Mouse (Mus musculus): Measurements from ENCODE around the gene Nmnat3. TPM values are rescaled to one million over a fixed set of nuclear protein-coding genes. Genes with fewer than 3 reads are reported as not detected.

The Nmnat3 gene
- polyA plus RNA-seq, 2 experiments = 19.1 to 26.8 TPM

DNA sequence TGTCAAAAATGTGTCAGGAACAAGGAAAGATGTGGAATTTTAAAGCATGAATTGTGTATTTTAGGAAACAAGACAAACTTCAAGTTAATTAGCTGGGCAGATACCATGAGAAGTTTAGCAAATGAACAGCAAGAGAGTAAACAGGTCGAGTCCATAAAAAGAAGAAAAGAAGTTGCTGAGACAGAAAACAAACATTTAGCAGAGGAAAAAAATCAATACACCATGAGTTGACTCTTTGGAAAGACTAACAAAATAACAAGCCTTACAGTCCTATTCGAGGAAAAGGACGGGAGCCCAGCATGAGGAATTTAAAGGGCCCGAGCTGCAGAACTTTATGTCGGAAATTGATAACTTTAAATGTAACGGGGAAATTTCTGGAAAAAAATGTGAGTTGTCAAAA lies 110.0 kb downstream of the Nmnat3 start:
- no peaks in the 10 kb centered on the region for H3K9me3 ChIP-seq (ENCODE audit: control insufficient read depth, low read length)
- no peaks in the 10 kb centered on the region for H3K27me3 ChIP-seq (ENCODE audit: control insufficient read depth, insufficient read depth, low read length)
- no peak overlapping the region for H3K4me3 ChIP-seq (ENCODE audit: insufficient read depth in 1 of 2, low read depth in 2 of 2, low read length in 2 of 2)
- no peak overlapping the region for H3K4me2 ChIP-seq (ENCODE audit: low read depth)
- no peak overlapping the region for H3K9ac ChIP-seq (replicated peaks)
- no peak for DNase-seq (ENCODE audit: low read depth in 3 of 3, low spot score in 3 of 3)
- H3K4me1 ChIP-seq (replicated peaks; ENCODE audit: control insufficient read depth in 2 of 2, insufficient read depth in 2 of 2, low read length in 1 of 2) = peaks cover 0 to 4% of the 10 kb centered on the region in 2 experiments; a peak in 1 of 4 replicates
- 73% methylated on average over 6 of the region's 6 CpGs for WGBS (ENCODE audit: insufficient replicate concordance)
- no peak for ATAC-seq (ENCODE audit: insufficient read depth)
- TF ChIP-seq CTCF (IDR thresholded peaks at IDR 0.05; ENCODE audit: low read depth) (no peak), EP300 (IDR thresholded peaks at IDR 0.05; ENCODE audit: low read depth) (no peak)
- no peak overlapping the region for H3K27ac ChIP-seq
- H3K36me3 ChIP-seq (replicated peaks; ENCODE audit: control insufficient read depth, insufficient read depth, low read depth) = no peaks in the 10 kb centered on the region; the same call in 1 of the 2 replicates

GRCm38 (mm10) chr9:98397866-98398265 lies 110.6 kb downstream of the Nmnat3 start:
- WGBS (ENCODE audit: insufficient replicate concordance) = 70% methylated on average over 3 of the region's 3 CpGs
- H3K9me3 ChIP-seq (ENCODE audit: control insufficient read depth, low read length) = no peaks in the 10 kb centered on the region
- no peak for ATAC-seq (ENCODE audit: insufficient read depth)
- peaks cover 0 to 4% of the 10 kb centered on the region in 2 experiments; a peak in 1 of 4 replicates for H3K4me1 ChIP-seq (replicated peaks; ENCODE audit: control insufficient read depth in 2 of 2, insufficient read depth in 2 of 2, low read length in 1 of 2)
- no peak for DNase-seq (ENCODE audit: low read depth in 3 of 3, low spot score in 3 of 3)
- H3K4me3 ChIP-seq (ENCODE audit: insufficient read depth in 1 of 2, low read depth in 2 of 2, low read length in 2 of 2) = no peak overlapping the region
- H3K27ac ChIP-seq = no peak overlapping the region
- no peak for TF ChIP-seq CTCF (IDR thresholded peaks at IDR 0.05; ENCODE audit: low read depth)
- TF ChIP-seq EP300 (IDR thresholded peaks at IDR 0.05; ENCODE audit: low read depth) = no peak
- H3K9ac ChIP-seq (replicated peaks) = no peak overlapping the region
- no peak overlapping the region for H3K4me2 ChIP-seq (ENCODE audit: low read depth)
- no peaks in the 10 kb centered on the region; the same call in 1 of the 2 replicates for H3K36me3 ChIP-seq (replicated peaks; ENCODE audit: control insufficient read depth, insufficient read depth, low read depth)
- no peaks in the 10 kb centered on the region for H3K27me3 ChIP-seq (ENCODE audit: control insufficient read depth, insufficient read depth, low read length)

DNA sequence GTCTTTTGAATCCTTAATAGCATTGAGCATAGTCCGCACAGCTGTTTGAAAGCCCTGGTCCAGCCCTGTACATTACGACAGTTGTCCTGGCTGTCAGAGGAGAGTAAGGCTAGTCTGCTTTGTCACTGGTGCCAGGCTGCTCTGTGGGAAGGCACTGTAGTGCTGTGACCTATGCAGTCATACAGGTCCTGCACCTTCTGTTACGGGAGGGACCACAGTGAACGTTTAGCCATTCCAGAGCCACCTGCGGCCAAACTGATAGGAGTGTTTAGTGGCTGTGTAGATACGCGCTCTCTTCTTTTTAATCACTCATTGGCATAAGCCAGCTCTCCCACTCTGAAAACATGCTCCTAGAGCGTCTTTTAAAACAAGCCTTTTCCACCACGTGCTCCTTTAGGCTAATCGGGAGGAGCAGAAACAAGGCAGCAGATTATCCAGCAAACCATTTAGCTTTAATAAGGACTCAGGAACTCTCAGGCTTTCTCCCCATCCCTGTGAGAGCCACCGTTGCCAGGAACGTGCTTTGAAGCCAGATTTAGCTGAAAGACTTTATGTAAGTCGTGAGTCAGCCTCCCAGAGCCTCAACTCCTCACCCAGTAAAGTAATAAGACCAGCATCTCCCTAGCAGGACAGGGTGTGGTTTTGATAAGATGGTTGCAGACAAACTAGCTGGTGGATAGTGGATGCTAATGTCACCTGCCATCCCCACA lies 113.1 kb downstream of the Nmnat3 start:
- no peak overlapping the region for H3K9ac ChIP-seq (replicated peaks)
- peaks cover 0 to 4% of the 10 kb centered on the region in 2 experiments; a peak in 1 of 4 replicates for H3K4me1 ChIP-seq (replicated peaks; ENCODE audit: control insufficient read depth in 2 of 2, insufficient read depth in 2 of 2, low read length in 1 of 2)
- ATAC-seq (ENCODE audit: insufficient read depth) = no peak
- H3K4me2 ChIP-seq (ENCODE audit: low read depth) = no peak overlapping the region
- H3K36me3 ChIP-seq (replicated peaks; ENCODE audit: control insufficient read depth, insufficient read depth, low read depth) = peaks cover 2% of the 10 kb centered on the region; the same call in 1 of the 2 replicates
- H3K4me3 ChIP-seq (ENCODE audit: insufficient read depth in 1 of 2, low read depth in 2 of 2, low read length in 2 of 2) = no peak overlapping the region
- no peaks in the 10 kb centered on the region for H3K27me3 ChIP-seq (ENCODE audit: control insufficient read depth, insufficient read depth, low read length)
- H3K27ac ChIP-seq = no peak overlapping the region
- no peak for DNase-seq (ENCODE audit: low read depth in 3 of 3, low spot score in 3 of 3)
- WGBS (ENCODE audit: insufficient replicate concordance) = 74% methylated on average over 13 of the region's 13 CpGs
- no peaks in the 10 kb centered on the region for H3K9me3 ChIP-seq (ENCODE audit: control insufficient read depth, low read length)
- TF ChIP-seq CTCF (IDR thresholded peaks at IDR 0.05; ENCODE audit: low read depth) (no peak), EP300 (IDR thresholded peaks at IDR 0.05; ENCODE audit: low read depth) (no peak)

DNA sequence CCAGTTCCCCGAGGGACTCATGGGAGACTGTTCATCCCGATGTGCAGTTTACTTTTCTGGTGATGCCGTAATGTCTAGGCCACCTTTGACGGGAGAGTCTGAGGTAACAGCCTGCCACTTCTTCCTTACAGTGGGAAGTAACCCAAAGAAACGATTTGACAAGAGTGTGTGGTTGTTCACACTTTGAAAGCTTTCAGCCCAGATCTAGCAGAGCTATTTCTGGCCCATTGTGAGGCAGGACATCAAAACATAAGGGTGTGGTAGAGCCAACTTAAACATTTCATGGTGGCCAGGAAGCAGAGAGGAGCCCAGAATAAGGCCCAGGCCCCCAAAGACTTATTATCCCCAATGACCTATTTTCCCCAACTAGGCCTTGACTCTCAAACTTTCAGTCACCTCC lies 114.4 kb downstream of the Nmnat3 start:
- no peak for DNase-seq (ENCODE audit: low read depth in 3 of 3, low spot score in 3 of 3)
- 66% methylated on average over 5 of the region's 5 CpGs for WGBS (ENCODE audit: insufficient replicate concordance)
- H3K4me1 ChIP-seq (replicated peaks; ENCODE audit: control insufficient read depth in 2 of 2, insufficient read depth in 2 of 2, low read length in 1 of 2) = peaks cover 0 to 4% of the 10 kb centered on the region in 2 experiments; a peak in 1 of 4 replicates
- H3K36me3 ChIP-seq (replicated peaks; ENCODE audit: control insufficient read depth, insufficient read depth, low read depth) = peaks cover 5% of the 10 kb centered on the region; the same call in 1 of the 2 replicates
- no peak overlapping the region for H3K4me3 ChIP-seq (ENCODE audit: insufficient read depth in 1 of 2, low read depth in 2 of 2, low read length in 2 of 2)
- no peak overlapping the region for H3K4me2 ChIP-seq (ENCODE audit: low read depth)
- no peak overlapping the region for H3K9ac ChIP-seq (replicated peaks)
- no peak for ATAC-seq (ENCODE audit: insufficient read depth)
- TF ChIP-seq CTCF (IDR thresholded peaks at IDR 0.05; ENCODE audit: low read depth) (no peak), EP300 (IDR thresholded peaks at IDR 0.05; ENCODE audit: low read depth) (no peak)
- H3K27ac ChIP-seq = no peak overlapping the region
- H3K27me3 ChIP-seq (ENCODE audit: control insufficient read depth, insufficient read depth, low read length) = no peaks in the 10 kb centered on the region
- H3K9me3 ChIP-seq (ENCODE audit: control insufficient read depth, low read length) = no peaks in the 10 kb centered on the region

- Histone ChIP-seq H3K4me1 (replicated peaks; ENCODE audit: control insufficient read depth in 2 of 2, insufficient read depth in 2 of 2, low read length in 1 of 2) (no peaks in the 10 kb centered on the region), H3K4me3 (ENCODE audit: insufficient read depth in 1 of 2, low read depth in 2 of 2, low read length in 2 of 2) (no peak overlapping the region), H3K27ac (no peak overlapping the region), H3K27me3 (ENCODE audit: control insufficient read depth, insufficient read depth, low read length) (no peaks in the 10 kb centered on the region), H3K4me2 (ENCODE audit: low read depth) (no peak overlapping the region), H3K9ac (replicated peaks) (no peak overlapping the region), H3K9me3 (ENCODE audit: control insufficient read depth, low read length) (no peaks in the 10 kb centered on the region), H3K36me3 (replicated peaks; ENCODE audit: control insufficient read depth, insufficient read depth, low read depth) (peaks cover 5% of the 10 kb centered on the region; the same call in 1 of the 2 replicates)
- no peak for DNase-seq (ENCODE audit: low read depth in 3 of 3, low spot score in 3 of 3)
- TF ChIP-seq EP300 (IDR thresholded peaks at IDR 0.05; ENCODE audit: low read depth) (no peak), CTCF (IDR thresholded peaks at IDR 0.05; ENCODE audit: low read depth) (no peak)
- no peak for ATAC-seq (ENCODE audit: insufficient read depth)
- 83% methylated on average over 12 of the region's 12 CpGs for WGBS (ENCODE audit: insufficient replicate concordance)
Observed at GRCm38 (mm10) chr9:98407771-98408170, 120.5 kb downstream of the Nmnat3 start.

Data from liver, embryonic 14.5 days (tissue).